Mouse (Mus musculus) spleen, adult 2 months (tissue): Measurements from ENCODE around the gene Twf2. TPM values are rescaled to one million over a fixed set of nuclear protein-coding genes. Genes with fewer than 3 reads are reported as not detected.
A peak's percentile ranks its signal among the peaks of the same experiment; 100 is the strongest.

ENCODE experiments used
- DNase-seq, 2 experiments: peaks; one replicate each; pipeline versions ENCODE4 v3.0.0 to v3.0.0-alpha.2; 2012 to 2021; ENCODE audit warnings: low spot score in 2 of 2, low read depth in 1 of 2
- H3K27ac ChIP-seq: fragments of 200-500 bp; 2 replicates; pipeline ENCODE4 v1.5.1; 2012; ENCODE audit warnings: low read length, inconsistent platforms; ENCODE audit not compliant: insufficient read depth
- H3K27me3 ChIP-seq: fragments of 200-500 bp; 2 replicates; pipeline ENCODE4 v1.6.1; 2012; ENCODE audit warnings: mild to moderate bottlenecking, moderate library complexity, low read length, inconsistent platforms; ENCODE audit not compliant: control insufficient read depth, insufficient read depth
- H3K36me3 ChIP-seq: fragments of 200-500 bp; 2 replicates; pipeline ENCODE4 v1.6.1; 2012; ENCODE audit warnings: mild to moderate bottlenecking, low read length, inconsistent platforms; ENCODE audit not compliant: control insufficient read depth, insufficient read depth
- H3K4me1 ChIP-seq: fragments of 200-500 bp; 2 replicates; pipeline ENCODE4 v1.6.1; 2011; ENCODE audit warnings: inconsistent platforms; ENCODE audit not compliant: control insufficient read depth, insufficient read depth, insufficient read length
- H3K4me3 ChIP-seq: fragments of 200-500 bp; 2 replicates; pipeline ENCODE4 v1.5.1; 2011; ENCODE audit warnings: mild to moderate bottlenecking, inconsistent platforms; ENCODE audit not compliant: insufficient read depth, insufficient read length; ENCODE audit errors: extremely low read depth
- CTCF ChIP-seq: fragments of 200-500 bp; IDR thresholded peaks from 2 replicates; pipeline ENCODE4 v1.5.1; 2011; ENCODE audit warnings: mild to moderate bottlenecking, inconsistent platforms; ENCODE audit not compliant: insufficient read depth, insufficient read length, insufficient replicate concordance; ENCODE audit errors: extremely low read depth
- POLR2A ChIP-seq: fragments of 200-500 bp; IDR thresholded peaks from 2 replicates; pipeline ENCODE4 v1.6.1; 2011; ENCODE audit warnings: low read depth, low read length, inconsistent platforms
- WGBS: fragments of 180-500 bp; shearing (Covaris S2); methylation state at CpG from one replicate; pipeline ENCODE4 v1.1.7; 2018; 5-methylcytosine and 5-hydroxymethylcytosine counted together
- polyA plus RNA-seq: library from polyadenylated mRNA; depleted of rRNA; stranded (reverse); fragments of >200 nt; gene quantifications from 2 replicates; pipeline ENCODE4 v1.2.3, GENCODE M21; 2012

The Twf2 gene
- polyA plus RNA-seq, 1 experiment, result 90.9 TPM

DNA sequence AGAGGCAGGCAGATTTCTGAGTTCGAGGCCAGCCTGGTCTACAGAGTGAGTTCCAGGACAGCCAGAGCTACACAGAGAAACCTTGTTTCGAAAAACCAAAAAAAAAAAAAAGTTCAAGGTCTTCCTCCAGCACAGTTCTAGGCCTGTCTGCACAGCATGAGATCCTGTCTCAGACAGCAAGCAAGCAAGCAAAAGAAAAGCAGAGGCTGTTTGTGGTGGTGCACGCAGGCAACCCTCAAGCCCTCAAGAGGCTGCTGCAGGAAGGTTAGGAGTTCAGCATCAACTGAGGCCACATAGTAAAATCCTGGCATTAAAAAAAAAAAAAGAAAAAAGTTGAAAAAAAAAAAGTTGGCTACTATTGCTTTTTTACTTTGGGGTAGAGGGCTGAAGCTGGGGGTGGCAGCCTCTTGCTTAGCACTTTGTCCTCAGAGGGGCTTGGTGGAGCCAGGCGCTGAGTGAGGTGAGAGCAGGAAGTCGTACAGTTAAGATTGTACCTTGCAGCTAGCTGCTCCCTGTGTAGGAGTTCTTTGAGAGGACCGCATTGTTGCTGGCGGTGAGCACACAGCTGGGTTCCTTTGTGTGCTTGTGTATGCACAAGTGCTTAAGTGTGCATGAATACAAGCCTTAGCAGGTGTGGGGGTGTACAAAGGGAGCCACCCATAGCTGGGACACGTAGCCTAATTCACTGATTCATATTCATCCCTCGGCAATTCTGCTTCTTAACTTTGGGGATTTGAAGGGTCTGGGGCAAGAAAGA is 8.1 kb downstream of the Twf2 start:
- peak overlapping the region; percentile 65 for H3K27ac ChIP-seq
- TF ChIP-seq POLR2A (no peak), CTCF (no peak)
- H3K4me1 ChIP-seq, result peaks cover 13% of the 10 kb centered on the region
- peaks cover 37% of the 10 kb centered on the region for H3K36me3 ChIP-seq
- H3K4me3 ChIP-seq, result no peak overlapping the region
- 66% methylated on average over 9 of the region's 9 CpGs for WGBS
- DNase-seq, result no peak
- H3K27me3 ChIP-seq, result no peaks in the 10 kb centered on the region

DNA sequence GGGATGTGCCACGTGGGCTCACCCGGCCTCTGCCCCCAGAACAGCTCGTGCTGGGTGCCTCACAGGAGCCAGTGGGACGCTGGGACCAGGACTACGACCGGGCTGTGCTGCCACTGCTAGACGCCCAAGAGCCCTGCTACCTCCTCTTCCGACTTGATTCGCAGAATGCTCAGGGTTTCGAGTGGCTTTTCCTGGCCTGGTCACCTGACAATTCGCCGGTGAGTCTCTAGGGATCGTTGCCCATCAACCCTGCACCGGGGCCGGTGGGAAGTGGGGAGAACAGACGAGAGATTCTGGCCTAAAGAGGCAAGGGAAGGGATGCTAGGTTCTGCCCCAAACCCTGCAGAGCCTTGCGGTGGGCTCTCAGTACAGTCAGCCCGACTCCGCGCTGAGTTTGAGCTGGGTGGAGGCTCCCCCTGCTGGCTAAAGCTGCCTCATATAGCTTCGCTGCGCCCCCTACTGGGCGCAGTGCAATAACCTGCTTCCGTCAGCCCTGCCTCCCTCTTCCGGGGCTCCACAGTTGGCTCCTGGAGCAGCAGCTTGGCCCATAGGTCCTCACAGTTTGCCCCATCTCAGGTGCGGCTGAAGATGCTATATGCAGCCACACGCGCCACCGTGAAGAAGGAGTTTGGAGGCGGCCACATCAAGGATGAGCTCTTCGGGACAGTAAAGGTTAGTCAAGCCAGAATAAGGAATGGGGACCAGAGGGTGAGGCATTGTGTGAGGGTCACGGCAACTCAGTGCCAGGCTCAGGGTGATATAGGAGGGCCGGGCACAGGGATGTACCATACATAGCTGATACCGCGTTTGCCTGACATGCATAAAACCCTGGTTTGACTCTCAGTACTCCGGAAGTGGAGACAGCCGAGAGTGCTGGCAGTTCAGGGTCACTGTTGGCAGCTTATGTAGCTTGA is 9.0 kb downstream of the Twf2 start:
- H3K27me3 ChIP-seq, result no peaks in the 10 kb centered on the region
- TF ChIP-seq CTCF (peak; percentile 100), POLR2A (no peak)
- peaks cover 34% of the 10 kb centered on the region for H3K36me3 ChIP-seq
- H3K27ac ChIP-seq, result peak overlapping the region; percentile 65
- 46% methylated on average over 37 of the region's 37 CpGs for WGBS
- H3K4me3 ChIP-seq, result no peak overlapping the region
- peaks cover 11% of the 10 kb centered on the region for H3K4me1 ChIP-seq
- DNase-seq, result peak; percentile 76 to 79

DNA sequence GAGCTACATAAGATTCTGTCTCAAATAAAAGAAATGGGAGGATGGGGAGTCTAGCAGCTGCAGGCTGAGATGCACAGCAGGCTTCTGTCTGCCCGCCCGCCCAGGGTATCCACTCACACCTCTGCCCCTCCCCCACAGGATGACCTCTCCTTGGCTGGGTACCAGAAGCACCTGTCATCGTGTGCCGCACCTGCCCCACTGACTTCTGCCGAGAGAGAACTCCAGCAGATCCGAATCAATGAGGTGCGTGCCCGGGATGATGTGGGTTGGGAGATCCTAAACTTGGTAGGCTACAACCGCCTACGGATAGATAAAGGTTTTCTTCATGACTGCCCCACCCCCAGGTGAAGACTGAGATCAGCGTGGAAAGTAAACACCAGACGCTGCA is 9.7 kb downstream of the Twf2 start:
- no peak for TF ChIP-seq CTCF
- no peak for TF ChIP-seq POLR2A
- WGBS, result 94% methylated on average over 12 of the region's 12 CpGs
- no peak for DNase-seq
- Histone ChIP-seq H3K36me3 (peaks cover 33% of the 10 kb centered on the region), H3K4me1 (peaks cover 9% of the 10 kb centered on the region), H3K27me3 (no peaks in the 10 kb centered on the region), H3K4me3 (no peak overlapping the region), H3K27ac (no peak overlapping the region)

DNA sequence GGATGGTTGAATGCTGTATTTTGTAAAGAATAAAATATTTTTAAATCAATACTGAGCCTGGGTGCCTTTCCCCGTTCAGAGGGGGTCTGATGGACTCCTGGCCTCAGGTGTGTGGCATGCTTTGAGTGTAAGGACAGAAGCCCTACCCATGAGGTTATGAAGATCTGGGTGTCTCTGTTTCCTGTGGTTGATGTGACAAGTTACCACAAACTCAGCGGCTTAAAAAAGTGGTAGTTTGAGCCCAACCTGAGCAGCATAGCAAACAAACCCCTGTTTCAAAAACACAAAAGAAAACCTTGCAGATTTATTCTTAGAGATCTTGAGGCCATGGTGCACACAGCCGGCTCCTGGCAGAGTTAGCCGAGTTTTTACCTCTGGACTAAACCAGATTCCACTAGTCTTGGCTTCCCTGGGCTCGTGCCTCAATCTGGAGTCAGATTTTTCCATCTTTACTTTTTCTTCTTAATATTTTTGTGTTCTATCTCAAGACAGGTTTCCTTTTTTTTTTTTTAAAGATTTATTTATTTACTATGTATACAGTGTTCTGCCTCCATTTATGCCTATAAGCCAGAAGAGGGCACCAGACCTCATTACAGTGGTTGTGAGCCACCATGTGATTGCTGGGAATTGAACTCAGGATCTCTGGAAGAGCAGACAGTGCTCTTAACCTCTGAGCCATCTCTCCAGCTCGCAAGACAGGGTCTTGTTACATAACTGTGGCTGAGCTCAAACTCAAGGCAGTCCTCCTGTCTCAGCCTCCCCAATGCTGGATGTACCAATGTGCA is 12.6 kb downstream of the Twf2 start:
- Histone ChIP-seq H3K27ac (peak overlapping the region; percentile 60), H3K36me3 (peaks cover 26% of the 10 kb centered on the region), H3K4me3 (no peak overlapping the region), H3K4me1 (peaks cover 10% of the 10 kb centered on the region), H3K27me3 (no peaks in the 10 kb centered on the region)
- TF ChIP-seq POLR2A (no peak), CTCF (no peak)
- 48% methylated on average over 6 of the region's 6 CpGs for WGBS
- DNase-seq, result no peak

DNA sequence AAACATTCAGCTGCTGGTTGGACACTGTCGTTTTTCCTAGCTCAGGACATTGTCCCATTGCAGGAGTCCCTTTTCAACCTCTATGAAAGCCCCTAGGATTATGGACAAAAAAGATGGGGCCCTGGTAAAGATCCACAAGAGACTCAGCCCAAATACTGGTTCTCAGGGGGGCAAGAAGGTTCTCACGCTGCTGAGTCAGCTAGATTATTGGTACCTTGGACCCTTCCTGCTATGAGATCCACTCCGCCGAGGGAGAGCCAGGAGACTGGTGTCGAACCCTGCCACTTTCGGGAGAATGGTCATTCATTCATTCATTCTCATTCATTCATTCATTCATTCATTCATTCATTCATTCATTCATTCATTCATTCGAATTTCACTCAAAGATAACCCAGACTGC is 14.1 kb downstream of the Twf2 start:
- peaks cover 20% of the 10 kb centered on the region for H3K4me1 ChIP-seq
- H3K36me3 ChIP-seq, result peaks cover 26% of the 10 kb centered on the region
- 87% methylated on average over 7 of the region's 7 CpGs for WGBS
- no peak for TF ChIP-seq CTCF
- TF ChIP-seq POLR2A, result no peak
- no peak overlapping the region for H3K4me3 ChIP-seq
- no peak overlapping the region for H3K27ac ChIP-seq
- DNase-seq, result no peak
- no peaks in the 10 kb centered on the region for H3K27me3 ChIP-seq

DNA sequence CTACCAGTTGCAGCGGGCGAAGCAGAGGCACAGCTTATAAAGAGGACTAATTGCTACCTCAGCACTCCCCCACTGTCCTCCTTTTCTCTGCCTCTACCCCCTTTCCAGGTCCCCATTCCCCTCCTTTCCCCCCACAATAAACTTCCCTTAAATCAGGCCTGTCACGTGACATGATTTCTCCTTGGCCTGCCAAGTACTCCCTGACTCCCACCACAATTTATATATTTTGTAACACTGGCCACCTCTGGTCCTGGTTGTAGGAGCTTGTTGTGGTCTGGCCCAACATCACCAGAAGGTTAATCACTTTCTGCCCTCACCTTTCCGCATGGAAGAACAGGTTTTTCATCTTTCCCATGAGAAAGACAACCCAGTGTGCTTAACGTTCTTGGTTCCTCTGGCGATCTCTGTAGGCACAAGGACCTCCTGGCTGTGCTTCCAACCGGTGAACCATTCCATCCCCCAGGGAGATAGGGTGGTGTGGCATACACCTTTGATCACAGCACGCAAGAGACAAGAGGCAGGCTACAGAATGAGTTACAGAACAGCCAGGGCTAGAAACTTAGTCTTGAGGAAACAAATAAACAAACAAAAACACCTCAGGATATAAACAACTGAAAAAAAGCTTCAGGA is 18.1 kb downstream of the Twf2 start:
- TF ChIP-seq CTCF, result no peak
- no peak for TF ChIP-seq POLR2A

More for the DNA sequence above, 18.1 kb downstream of the Twf2 start:
- DNase-seq, result no peak
- Histone ChIP-seq H3K36me3 (peaks cover 23% of the 10 kb centered on the region), H3K4me3 (no peak overlapping the region), H3K4me1 (peaks cover 41% of the 10 kb centered on the region; the same call in 1 of the 2 replicates), H3K27me3 (no peaks in the 10 kb centered on the region), H3K27ac (no peak overlapping the region)
- 61% methylated on average over 8 of the region's 8 CpGs for WGBS
